Comparison of ENCODE assay signal across 8 mouse cellular contexts in the genomic region with DNA sequence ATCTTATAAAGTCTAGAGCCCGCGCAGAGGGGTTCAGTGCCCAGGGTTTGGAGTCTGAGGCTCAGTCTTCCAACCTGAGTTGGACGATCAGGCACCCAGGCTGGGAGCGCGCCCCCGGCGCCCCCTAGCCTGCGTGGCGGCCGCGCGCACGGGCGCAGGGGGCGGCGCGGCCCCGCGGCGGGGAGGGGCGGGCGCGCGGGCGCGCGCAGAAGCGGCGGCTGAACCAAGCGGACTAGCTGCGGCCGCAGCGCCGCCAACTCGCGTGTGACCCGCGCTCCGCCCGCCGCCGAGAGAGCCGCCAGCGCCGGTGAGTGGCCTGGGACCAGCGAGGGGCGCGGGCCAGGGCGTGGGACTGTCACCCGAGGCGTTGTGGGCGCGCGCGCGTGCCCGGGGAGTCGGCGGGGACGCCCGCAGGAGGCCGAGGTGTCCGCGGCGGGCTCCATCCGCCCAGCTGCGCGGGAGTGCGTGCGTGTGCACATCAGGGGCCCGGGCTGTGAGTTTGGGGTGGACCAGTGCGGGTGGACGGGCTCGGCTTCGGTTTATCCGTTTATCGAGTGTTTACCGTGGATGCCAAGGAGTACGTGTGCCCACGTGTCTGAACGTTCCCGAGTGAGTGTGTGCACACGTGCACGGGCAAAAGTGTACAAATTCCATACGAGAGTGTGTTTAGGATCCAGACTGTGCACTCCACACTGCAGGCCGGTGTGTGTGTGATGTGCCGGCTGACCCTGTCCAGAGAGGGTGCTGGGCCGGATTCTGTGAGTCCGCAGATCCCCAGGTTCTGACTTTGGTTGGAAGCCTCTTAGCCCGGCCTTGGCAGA. TPM values are rescaled to one million over a fixed set of nuclear protein-coding genes. Genes with fewer than 3 reads are reported as not detected.
DNase-seq lines count a peak whose midpoint lies in the region; ATAC-seq lines count a peak whose summit lies in the region.

A gene (plus strand): TSS at position 157 of the 821 bp plus-strand sequence.

- peak within 1 kb of the TSS; percentile 98 for H3K27ac ChIP-seq in limb, embryonic 10.5 days
- H3K27ac ChIP-seq in midbrain, embryonic 11.5 days (ENCODE audit: low read depth, low read length): peak within 1 kb of the TSS; percentile 30; the same call in 1 of the 2 replicates

- WGBS in limb, embryonic 10.5 days: under 1% methylated on average over 90 of the region's 90 CpGs
- under 1% methylated on average over 87 of the region's 90 CpGs for WGBS in midbrain, embryonic 11.5 days

- ATAC-seq in inflammation-experienced regulatory T-cells, adult 6 months: peak; percentile 50
- peak; percentile 82 for ATAC-seq in midbrain, embryonic 11.5 days (ENCODE audit: low FRiP score)

- peaks cover 46% of the 10 kb centered on the region for H3K4me1 ChIP-seq in limb, embryonic 10.5 days
- peaks cover 30% of the 10 kb centered on the region for H3K4me1 ChIP-seq in midbrain, embryonic 11.5 days (ENCODE audit: control insufficient read depth, insufficient read depth, low read length)

- peak; percentile 98 for DNase-seq in heart, adult 11 months
- DNase-seq in heart, adult 8-10 months (ENCODE audit: low spot score): no peak
- peak; percentile 78 to 82 for DNase-seq in cerebellum, postnatal 25 days
- peak; percentile 67 for DNase-seq in gastrocnemius, postnatal 10 days
- DNase-seq in limb, embryonic 10.5 days (ENCODE audit: low spot score): peak; percentile 82
- DNase-seq in midbrain, embryonic 11.5 days (ENCODE audit: low spot score, missing footprints): peak; percentile 97
- DNase-seq in spleen, postnatal 10 days (ENCODE audit: low spot score in 2 of 2): peak; percentile 38 to 58

- peak within 1 kb of the TSS; percentile 95 for H3K9ac ChIP-seq in midbrain, embryonic 11.5 days (ENCODE audit: low read length)

- no peaks in the 10 kb centered on the region for H3K9me3 ChIP-seq in limb, embryonic 10.5 days (replicated peaks)
- no peaks in the 10 kb centered on the region for H3K9me3 ChIP-seq in midbrain, embryonic 11.5 days (ENCODE audit: control insufficient read depth, low read length)

- peak within 1 kb of the TSS; percentile 92 for H3K4me2 ChIP-seq in midbrain, embryonic 11.5 days

- peak within 1 kb of the TSS; percentile 92 for H3K4me3 ChIP-seq in limb, embryonic 10.5 days
- H3K4me3 ChIP-seq in midbrain, embryonic 11.5 days (ENCODE audit: low read depth, low read length): peak within 1 kb of the TSS; percentile 87

- peaks cover 10% of the 10 kb centered on the region; the same call in 1 of the 2 replicates for H3K36me3 ChIP-seq in limb, embryonic 10.5 days
- no peaks in the 10 kb centered on the region for H3K36me3 ChIP-seq in midbrain, embryonic 11.5 days (ENCODE audit: control insufficient read depth, insufficient read depth, low read length)

- H3K27me3 ChIP-seq in limb, embryonic 10.5 days (ENCODE audit: low read depth, poor library complexity, severe bottlenecking): no peaks in the 10 kb centered on the region
- H3K27me3 ChIP-seq in midbrain, embryonic 11.5 days (ENCODE audit: control insufficient read depth, insufficient read depth, low read length): no peaks in the 10 kb centered on the region

RNA-seq across cellular contexts. Expression of the gene that starts here (rescaled TPM):
- total RNA-seq in heart, adult 8-10 months (2022): 1 to 10 TPM; 2.3 to 5.0 (median 2.7) TPM
- total RNA-seq in gastrocnemius, postnatal 10 days (2021): 10 to 100 TPM; 17.2 to 17.5 TPM
- 1 to 10 TPM; 3.0 to 6.2 (median 3.7) TPM for polyA plus RNA-seq in inflammation-experienced regulatory T-cells, adult 6 months (2017; shearing (Covaris generic))
- 67.5 and 83.4 TPM in 2 replicates for polyA plus RNA-seq in limb, embryonic 10.5 days (2016; fragmentation: Nextera tagmentation; extraction: Ambion mirVana)
- 87.3 and 92.3 TPM in 2 replicates for polyA plus RNA-seq in midbrain, embryonic 11.5 days (2014; fragmentation: Nextera tagmentation; extraction: Ambion mirVana)
